9 mouse cellular contexts compared by ENCODE assay signal in genomic region chr7:126248088-126248487, GRCm38 (mm10). TPM values are rescaled to one million over a fixed set of nuclear protein-coding genes. Genes with fewer than 3 reads are reported as not detected.
DNase-seq lines count a peak whose midpoint lies in the region; ATAC-seq and TF ChIP-seq lines count a peak whose summit lies in the region.
"Had no signal": no experiment of that assay in that cellular context is flagged by ENCODE, and none has a peak within 500 bp of the region (broad histone marks: within the 10 kb centered on the region; RNA-seq: fewer than 3 reads in every experiment).

No protein-coding gene starts in this region.

- ATAC-seq in intestine, embryonic 14.5 days (replicated peaks; ENCODE audit: low FRiP score, low TSS enrichment, low read depth): peak; percentile 72
- peak; percentile 38; the same call in 1 of the 2 replicates for ATAC-seq in stomach, postnatal 0 days (ENCODE audit: low FRiP score, low TSS enrichment)

- H3K27ac ChIP-seq in intestine, embryonic 14.5 days (ENCODE audit: low read depth): no peak overlapping the region
- H3K27ac ChIP-seq in stomach, postnatal 0 days (replicated peaks): no peak overlapping the region
- H3K27ac ChIP-seq: macrophage had no signal

- no peak; the same call in 1 of the 2 replicates for TF ChIP-seq CTCF in stomach, postnatal 0 days (IDR thresholded peaks at IDR 0.05; ENCODE audit: low read depth)

- H3K36me3 ChIP-seq in intestine, embryonic 14.5 days (ENCODE audit: control insufficient read depth, insufficient read depth, low read length): no peaks in the 10 kb centered on the region
- H3K36me3 ChIP-seq in stomach, postnatal 0 days (ENCODE audit: control insufficient read depth, insufficient read depth, low read length): no peaks in the 10 kb centered on the region

- TF ChIP-seq EP300 in stomach, postnatal 0 days (optimal IDR thresholded peaks at IDR 0.05): no peak

- peak overlapping the region; percentile 37 for H3K4me2 ChIP-seq in intestine, embryonic 14.5 days (ENCODE audit: low read length)
- H3K4me2 ChIP-seq in stomach, postnatal 0 days (replicated peaks; ENCODE audit: low read depth): peak overlapping the region; percentile 17; the same call in 1 of the 2 replicates

- no peak overlapping the region for H3K9ac ChIP-seq in intestine, embryonic 14.5 days (ENCODE audit: low read length)
- H3K9ac ChIP-seq in stomach, postnatal 0 days (ENCODE audit: low read length): 0 out of 2 replicates have a peak overlapping the region, but pooled peaks have one; percentile 31

- 9% methylated on average over 6 of the region's 6 CpGs for WGBS in intestine, embryonic 14.5 days
- WGBS in stomach, postnatal 0 days: 4% methylated on average over 6 of the region's 6 CpGs

- DNase-seq in right cerebral cortex, postnatal 4 days: peak; percentile 30
- no peak for DNase-seq in right cerebral cortex, postnatal 14 days
- DNase-seq in gastrocnemius, postnatal 10 days: peak; percentile 25
- no peak for DNase-seq in intestine, embryonic 14.5 days (ENCODE audit: low spot score)
- DNase-seq in stomach, postnatal 0 days (ENCODE audit: low spot score): peak; percentile 24
- no peak for DNase-seq in T-cell, adult 2 months (ENCODE audit: low spot score)
- no peak for DNase-seq in right cerebral cortex, adult 2 months (ENCODE audit: low spot score in 2 of 2)
- DNase-seq in ovary, adult 18-20 months (ENCODE audit: low spot score): no peak

- H3K4me3 ChIP-seq in intestine, embryonic 14.5 days (ENCODE audit: low read depth, low read length): no peak overlapping the region
- H3K4me3 ChIP-seq in stomach, postnatal 0 days (ENCODE audit: low read depth, low read length): no peak overlapping the region

- peaks cover 8% of the 10 kb centered on the region; the same call in 1 of the 2 replicates for H3K4me1 ChIP-seq in intestine, embryonic 14.5 days (replicated peaks; ENCODE audit: control insufficient read depth, insufficient read depth, low read length)
- H3K4me1 ChIP-seq in stomach, postnatal 0 days (replicated peaks; ENCODE audit: control insufficient read depth, insufficient read depth): 0 out of 2 replicates have a peak, but pooled peaks cover 3% of the 10 kb centered on the region

- no peaks in the 10 kb centered on the region for H3K27me3 ChIP-seq in intestine, embryonic 14.5 days (replicated peaks; ENCODE audit: control insufficient read depth, insufficient read depth, low read length)
- no peaks in the 10 kb centered on the region for H3K27me3 ChIP-seq in stomach, postnatal 0 days (ENCODE audit: control insufficient read depth, insufficient read depth, low read length)

- no peaks in the 10 kb centered on the region for H3K9me3 ChIP-seq in intestine, embryonic 14.5 days (ENCODE audit: control insufficient read depth, low read length)
- no peaks in the 10 kb centered on the region for H3K9me3 ChIP-seq in stomach, postnatal 0 days (ENCODE audit: control insufficient read depth, low read length)

RNA-seq across cellular contexts. Expression of gene Sbk1, which starts 24.3 kb away (rescaled TPM):
- total RNA-seq in gastrocnemius, postnatal 10 days (2021): 10 to 100 TPM; 35.2 to 38.0 TPM
- polyA plus RNA-seq in intestine, embryonic 14.5 days (2014; fragmentation: Nextera tagmentation; extraction: Ambion mirVana): 33.8 and 34.2 TPM in 2 replicates
- polyA plus RNA-seq in stomach, postnatal 0 days (2015; fragmentation: Nextera tagmentation; extraction: Ambion mirVana): 4.0 and 5.3 TPM in 2 replicates

RNA-seq across cellular contexts. Expression of gene Xpo6, which starts 47.8 kb away (rescaled TPM):
- total RNA-seq in gastrocnemius, postnatal 10 days (2021): 10 to 100 TPM; 24.5 to 39.1 TPM
- polyA plus RNA-seq in intestine, embryonic 14.5 days (2014; fragmentation: Nextera tagmentation; extraction: Ambion mirVana): 67.7 and 68.7 TPM in 2 replicates
- polyA plus RNA-seq in stomach, postnatal 0 days (2015; fragmentation: Nextera tagmentation; extraction: Ambion mirVana): 19.3 and 19.7 TPM in 2 replicates

Comparison
In these comparisons a context has a peak if more than half of its experiments do, and no peak if none do; other contexts are left out.
1. DNase-seq: peak in right cerebral cortex, postnatal 4 days (single experiment), gastrocnemius, postnatal 10 days (single experiment) and stomach, postnatal 0 days (single experiment); none in right cerebral cortex, postnatal 14 days (single experiment), intestine, embryonic 14.5 days (single experiment), T-cell, adult 2 months (single experiment), right cerebral cortex, adult 2 months (0 of 2) and ovary, adult 18-20 months (single experiment).